Mouse (Mus musculus): ENCODE measurements around the gene Timm17a. TPM values are rescaled to one million over a fixed set of nuclear protein-coding genes. Genes with fewer than 3 reads are reported as not detected.

The Timm17a gene
- total RNA-seq (2021): 100 to 1,000 TPM; 159 to 175 TPM

- DNase-seq (ENCODE audit: low spot score in 2 of 2): peak; percentile 94 to 97
- intact Hi-C loops (cut with DNase I): loop anchor here (2.0 kb wide), 1 partner anchor 55 kb away; no protein-coding TSS in a partner anchor
Measured at GRCm38 (mm10) chr1:135313284-135314031, at the start of gene Timm17a. Gene Timm17a (minus strand): TSS chr1:135313778.

GRCm38 (mm10) chr1:135362115-135362514 is 48.5 kb upstream of the Timm17a start:
- intact Hi-C loops (cut with DNase I): loop anchor here (10.0 kb wide), 1 partner anchor 387 kb away; no protein-coding TSS in a partner anchor
- DNase-seq (ENCODE audit: low spot score in 2 of 2): no peak

GRCm38 (mm10) chr1:135361491-135361890 is 47.9 kb upstream of the Timm17a start:
- intact Hi-C loops (cut with DNase I): loop anchor here (10.0 kb wide), 1 partner anchor 387 kb away; no protein-coding TSS in a partner anchor

GRCm38 (mm10) chr1:135359071-135359470 is 45.5 kb upstream of the Timm17a start:
- DNase-seq (ENCODE audit: low spot score in 2 of 2): no peak
- intact Hi-C loops (cut with DNase I): no loop called here

More at GRCm38 (mm10) chr1:135361491-135361890, 47.9 kb upstream of the Timm17a start:
- no peak for DNase-seq (ENCODE audit: low spot score in 2 of 2)

GRCm38 (mm10) chr1:135351953-135352352 is 38.4 kb upstream of the Timm17a start:
- no peak for DNase-seq (ENCODE audit: low spot score in 2 of 2)
- intact Hi-C loops (cut with DNase I): no loop called here

- intact Hi-C loops (cut with DNase I): no loop called here
- peak; percentile 46 to 64 for DNase-seq (ENCODE audit: low spot score in 2 of 2)
Measured at GRCm38 (mm10) chr1:135347498-135348169, 34.1 kb upstream of the Timm17a start.

- intact Hi-C loops (cut with DNase I): no loop called here
Measured at GRCm38 (mm10) chr1:135346891-135347290, 33.3 kb upstream of the Timm17a start.

GRCm38 (mm10) chr1:135344026-135344425 is 30.4 kb upstream of the Timm17a start:
- DNase-seq (ENCODE audit: low spot score in 2 of 2): no peak
- intact Hi-C loops (cut with DNase I): no loop called here

More at GRCm38 (mm10) chr1:135346891-135347290, 33.3 kb upstream of the Timm17a start:
- DNase-seq (ENCODE audit: low spot score in 2 of 2): no peak

GRCm38 (mm10) chr1:135341947-135342346 is 28.4 kb upstream of the Timm17a start:
- DNase-seq (ENCODE audit: low spot score in 2 of 2): no peak
- intact Hi-C loops (cut with DNase I): no loop called here

- intact Hi-C loops (cut with DNase I): no loop called here
- DNase-seq (ENCODE audit: low spot score in 2 of 2): no peak
Measured at GRCm38 (mm10) chr1:135330578-135330977, 17.0 kb upstream of the Timm17a start.

- intact Hi-C loops (cut with DNase I): no loop called here
- peak in 1 of 2 experiments; percentile 61 for DNase-seq (ENCODE audit: low spot score in 2 of 2)
Measured at GRCm38 (mm10) chr1:135328368-135328767, 14.8 kb upstream of the Timm17a start.

- no peak for DNase-seq (ENCODE audit: low spot score in 2 of 2)
- intact Hi-C loops (cut with DNase I): no loop called here
Measured at GRCm38 (mm10) chr1:135325934-135326333, 12.4 kb upstream of the Timm17a start.

- DNase-seq (ENCODE audit: low spot score in 2 of 2): peak in 1 of 2 experiments; percentile 16
- intact Hi-C loops (cut with DNase I): no loop called here
Measured at GRCm38 (mm10) chr1:135324571-135324970, 11.0 kb upstream of the Timm17a start, which contains the start of gene Lmod1. Gene Lmod1 (plus strand): TSS chr1:135324807.

GRCm38 (mm10) chr1:135323367-135323901 is 9.9 kb upstream of the Timm17a start:
- DNase-seq (ENCODE audit: low spot score in 2 of 2): no peak
- intact Hi-C loops (cut with DNase I): no loop called here

GRCm38 (mm10) chr1:135312201-135312600 is 1.4 kb downstream of the Timm17a start:
- no peak for DNase-seq (ENCODE audit: low spot score in 2 of 2)
- intact Hi-C loops (cut with DNase I): loop anchor here (2.0 kb wide), 1 partner anchor 57 kb away; no protein-coding TSS in a partner anchor

- intact Hi-C loops (cut with DNase I): no loop called here
- DNase-seq (ENCODE audit: low spot score in 2 of 2): no peak
Measured at GRCm38 (mm10) chr1:135311356-135311755, 2.2 kb downstream of the Timm17a start.

- no peak for DNase-seq (ENCODE audit: low spot score in 2 of 2)
- intact Hi-C loops (cut with DNase I): no loop called here
Measured at GRCm38 (mm10) chr1:135290908-135291307, 22.7 kb downstream of the Timm17a start.

GRCm38 (mm10) chr1:135286311-135286710 is 27.3 kb downstream of the Timm17a start:
- intact Hi-C loops (cut with DNase I): no loop called here
- no peak for DNase-seq (ENCODE audit: low spot score in 2 of 2)

GRCm38 (mm10) chr1:135283826-135284291 is 29.7 kb downstream of the Timm17a start, which contains the start of gene Rnpep:
Gene Rnpep (minus strand): TSS chr1:135284084.
- intact Hi-C loops (cut with DNase I): loop anchor here (2.0 kb wide), 1 partner anchor 85 kb away; no protein-coding TSS in a partner anchor

GRCm38 (mm10) chr1:135283287-135283825 is 30.2 kb downstream of the Timm17a start:
- DNase-seq (ENCODE audit: low spot score in 2 of 2): peak; percentile 52 to 71
- intact Hi-C loops (cut with DNase I): loop anchor here (2.0 kb wide), 1 partner anchor 85 kb away; no protein-coding TSS in a partner anchor

More at GRCm38 (mm10) chr1:135283826-135284291, 29.7 kb downstream of the Timm17a start, which contains the start of gene Rnpep:
- peak; percentile 66 to 78 for DNase-seq (ENCODE audit: low spot score in 2 of 2)
